Mouse (Mus musculus): ENCODE data around the gene Tmc3.

The Tmc3 gene

DNA sequence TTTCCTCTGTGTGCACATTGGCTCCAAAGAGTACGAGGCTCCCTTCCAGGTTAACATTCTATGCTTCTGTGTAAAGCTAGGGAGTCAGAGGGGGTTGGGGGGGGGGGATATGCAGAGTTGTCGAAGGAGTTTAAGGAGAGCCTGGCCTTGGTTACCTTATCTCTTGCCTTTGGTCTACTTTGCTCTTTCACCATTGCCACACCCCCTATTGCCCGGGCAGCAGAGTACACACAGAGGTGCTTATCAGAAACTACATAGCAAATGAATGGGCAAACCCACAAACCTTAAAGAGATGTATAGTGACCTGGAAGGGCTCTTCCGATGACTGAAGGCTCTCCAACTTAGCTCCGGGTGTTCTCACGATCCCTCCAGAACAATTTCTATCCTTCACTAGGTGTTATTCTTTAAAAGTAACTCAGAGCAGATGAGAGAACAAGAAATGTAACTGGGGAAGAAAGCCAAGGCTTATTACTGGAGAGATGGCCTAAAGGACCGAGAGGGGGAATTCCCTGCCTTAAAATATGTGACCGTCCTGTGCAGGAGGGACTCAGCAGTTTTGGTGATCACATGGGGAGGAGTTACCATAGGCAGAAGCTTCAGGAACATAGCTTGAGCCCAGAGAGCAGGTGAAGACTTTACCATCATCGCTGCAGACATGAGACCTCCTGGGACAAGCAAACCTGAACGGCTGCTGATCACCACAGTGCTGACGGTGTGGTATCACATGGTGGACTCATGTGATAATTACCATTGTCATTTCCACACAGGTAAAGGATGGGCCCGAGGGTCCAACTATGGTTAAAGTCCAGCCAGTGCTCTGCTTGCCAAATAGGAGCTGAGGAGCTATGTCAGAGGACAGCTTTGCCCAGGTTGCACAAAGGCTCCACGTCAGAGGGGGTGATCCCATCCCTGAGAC lies 14.5 kb downstream of the Tmc3 start:
- no peak for DNase-seq (ENCODE audit: low read depth, low spot score)

DNA sequence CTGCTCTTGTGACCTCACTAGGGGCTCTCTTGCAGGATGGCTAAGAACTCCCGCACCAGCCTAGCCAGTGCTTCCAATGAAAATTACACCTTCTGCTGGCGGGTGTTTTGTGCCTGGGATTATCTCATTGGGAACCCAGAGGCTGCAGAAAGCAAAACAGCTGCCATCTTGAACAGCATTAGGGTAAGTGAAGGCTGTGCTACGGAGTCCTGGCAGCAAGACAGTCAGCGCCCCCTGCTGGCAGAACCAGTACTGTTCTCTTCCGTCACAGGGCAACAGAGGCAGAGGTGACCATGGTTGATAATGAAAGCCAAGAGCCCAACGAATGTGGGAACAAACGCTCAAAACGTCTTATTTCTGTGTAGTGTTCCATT lies 15.2 kb downstream of the Tmc3 start:
- DNase-seq (ENCODE audit: low read depth, low spot score) = peak; percentile 67

DNA sequence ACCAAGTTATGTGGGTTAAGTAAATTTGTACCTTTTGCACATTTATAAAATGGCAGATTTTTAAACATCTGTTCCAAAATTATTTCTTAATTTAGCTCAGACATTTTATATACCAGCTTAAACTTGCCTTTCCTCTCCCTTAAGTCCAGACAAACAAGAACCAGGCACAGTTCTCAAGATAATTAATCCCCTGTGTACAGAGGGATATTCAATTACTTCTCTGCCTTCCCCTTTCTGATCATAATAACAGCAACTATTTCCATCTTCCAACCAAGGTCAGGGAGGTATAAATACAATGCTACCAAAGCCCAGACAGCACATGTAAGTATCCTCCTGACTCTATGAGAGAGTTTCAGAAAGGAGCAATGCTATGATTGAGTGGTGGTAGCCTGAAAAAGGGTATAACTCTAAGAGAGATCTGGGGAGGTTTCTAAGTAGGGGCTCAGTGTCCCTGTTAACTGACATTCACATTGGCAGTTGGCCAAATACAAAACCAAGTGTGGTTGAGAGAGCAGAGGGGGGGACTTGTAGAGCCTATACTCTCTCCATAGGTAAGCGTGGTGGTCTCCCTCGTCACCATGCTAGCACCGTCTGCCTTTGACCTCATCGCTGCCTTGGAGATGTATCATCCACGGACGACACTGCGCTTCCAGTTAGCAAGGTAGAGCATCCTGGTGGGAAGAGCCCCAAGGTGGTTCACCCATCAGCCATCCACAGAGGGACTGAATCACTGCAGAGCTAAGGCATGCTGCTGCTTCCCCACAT lies 19.6 kb downstream of the Tmc3 start:
- DNase-seq (ENCODE audit: low read depth, low spot score) = no peak

DNA sequence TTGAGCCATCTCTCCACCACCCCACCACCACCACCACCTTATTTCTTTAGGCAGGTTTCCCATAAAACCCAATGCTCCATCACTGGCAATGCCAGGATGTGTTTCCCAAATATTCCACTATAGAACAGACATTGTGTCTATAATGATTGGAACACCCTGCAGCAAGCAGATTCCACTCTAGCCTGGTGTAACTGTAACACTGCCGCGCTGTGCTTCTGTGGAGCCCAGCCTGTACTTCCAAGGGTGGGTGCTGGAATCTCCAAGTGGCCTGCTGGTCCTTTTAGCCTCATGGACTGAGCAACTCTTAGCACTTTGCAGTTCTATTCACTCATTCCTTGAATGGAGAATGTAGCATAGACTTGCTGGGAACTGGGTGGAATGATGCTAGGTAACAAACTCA lies 22.1 kb downstream of the Tmc3 start:
- DNase-seq (ENCODE audit: low read depth, low spot score) = no peak

DNA sequence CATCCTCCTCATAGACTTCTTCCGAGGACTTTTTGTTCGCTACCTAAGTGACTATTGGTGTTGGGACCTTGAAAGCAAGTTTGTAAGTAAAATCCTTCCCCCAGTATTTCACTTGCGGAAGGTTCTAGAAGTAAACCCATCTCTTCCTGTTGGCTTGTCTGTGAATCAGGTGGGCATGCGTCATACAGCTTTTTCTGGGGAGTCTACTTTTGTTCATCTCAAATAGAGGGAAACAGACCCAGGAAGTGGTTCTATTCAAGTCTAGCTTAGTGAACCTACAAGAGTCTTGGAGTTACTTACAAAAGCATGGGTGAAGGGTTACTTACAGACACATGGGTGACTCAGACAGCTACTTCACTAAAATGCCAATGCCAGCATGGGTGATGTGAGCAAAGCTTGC lies 25.2 kb downstream of the Tmc3 start:
- DNase-seq (ENCODE audit: low read depth, low spot score) = no peak

DNA sequence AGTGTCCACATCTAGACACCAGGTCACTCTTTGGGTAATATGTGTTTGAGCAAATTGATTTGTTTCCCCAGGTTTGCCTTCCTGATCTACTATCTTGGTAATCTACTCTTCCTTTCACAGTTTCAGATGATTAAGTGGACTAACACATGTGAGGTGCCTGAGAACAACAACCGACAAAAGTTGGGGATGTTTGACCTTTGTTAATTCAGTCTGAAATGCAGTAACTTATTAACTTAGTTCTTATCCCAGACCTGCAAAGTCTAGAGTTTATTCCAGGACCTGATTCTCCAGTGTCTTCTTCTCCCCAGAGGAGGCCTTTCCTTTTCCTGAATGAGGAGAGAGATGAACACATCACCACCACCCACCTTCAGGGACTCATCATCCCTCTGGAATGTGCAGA lies 27.2 kb downstream of the Tmc3 start:
- no peak for DNase-seq (ENCODE audit: low read depth, low spot score)

DNA sequence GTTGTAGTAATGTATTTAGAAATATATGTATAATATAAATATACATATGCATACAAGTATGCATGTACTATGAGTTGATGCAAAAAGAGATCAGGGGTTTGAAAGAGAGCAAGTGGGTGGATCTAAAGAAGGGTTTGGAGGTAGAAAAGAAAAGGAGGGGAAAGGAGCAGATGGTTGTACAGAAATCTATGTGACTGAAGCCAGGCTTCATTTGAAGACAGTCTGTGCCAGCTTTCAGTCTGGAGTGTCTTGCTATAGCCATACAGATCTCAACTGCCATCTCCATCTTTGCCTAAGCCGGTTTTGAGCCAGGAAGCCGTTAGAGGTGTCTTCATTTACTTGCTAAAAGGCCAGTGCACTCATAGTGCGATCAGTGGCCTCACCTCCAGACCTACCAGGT lies 30.5 kb downstream of the Tmc3 start:
- DNase-seq (ENCODE audit: low read depth, low spot score) = no peak

DNA sequence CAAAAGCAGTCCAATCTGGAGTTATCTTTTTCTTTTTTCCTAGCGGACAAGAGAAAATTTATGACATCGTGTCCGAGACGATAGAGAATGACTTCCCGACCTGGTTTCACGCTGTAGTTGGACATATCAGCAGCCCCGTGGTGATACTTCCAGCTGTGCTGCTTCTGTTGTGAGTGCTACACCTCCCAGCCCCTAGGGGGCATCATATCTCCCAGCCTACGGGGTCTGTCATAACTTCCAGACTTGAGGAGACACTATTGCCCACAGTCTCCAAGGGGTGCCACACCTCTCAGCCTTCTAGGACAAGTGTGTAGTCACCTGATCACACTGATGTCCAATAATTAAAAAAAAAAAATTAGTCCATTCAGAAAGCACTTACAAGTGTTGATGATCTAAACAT lies 31.1 kb downstream of the Tmc3 start:
- DNase-seq (ENCODE audit: low read depth, low spot score) = no peak

DNA sequence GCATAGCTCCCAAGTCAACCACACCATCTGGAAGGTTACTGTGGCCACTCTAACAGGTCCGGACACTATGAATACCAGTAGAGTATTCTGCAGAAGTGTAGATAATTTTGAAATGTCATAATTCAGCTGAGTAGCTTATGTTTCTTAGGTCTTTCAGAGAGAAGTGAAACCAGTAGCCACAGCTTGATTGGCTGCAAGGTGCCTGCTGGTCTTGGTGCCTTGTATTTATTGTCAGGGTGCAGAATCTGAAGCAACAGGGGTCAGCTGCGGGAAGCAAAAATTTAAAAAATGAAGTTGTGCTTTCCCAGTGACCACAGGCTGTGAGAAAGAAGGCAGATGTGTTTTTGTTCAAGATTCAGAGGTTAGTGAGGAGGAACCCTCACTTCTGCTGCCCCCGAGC lies 31.5 kb downstream of the Tmc3 start:
- DNase-seq (ENCODE audit: low read depth, low spot score) = peak; percentile 81

DNA sequence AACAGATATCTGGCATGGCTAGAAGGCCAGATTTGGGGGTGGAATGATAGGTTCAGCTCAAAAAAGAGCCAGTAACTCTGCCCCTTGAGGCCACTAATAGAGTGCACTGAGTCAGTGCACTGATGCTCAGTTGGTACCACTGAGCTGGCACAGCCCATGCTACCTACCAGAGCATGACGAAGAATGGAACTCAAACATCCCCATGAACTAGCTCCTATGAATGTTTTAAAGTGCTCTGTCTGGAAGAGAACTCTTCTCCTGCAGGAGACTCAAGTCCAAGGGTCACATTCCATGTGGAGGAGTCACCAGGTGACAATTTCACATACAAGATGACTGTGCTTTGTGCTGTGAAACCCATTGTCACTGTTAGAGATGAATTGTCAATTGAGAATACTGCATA lies 34.0 kb downstream of the Tmc3 start:
- peak; percentile 16 for DNase-seq (ENCODE audit: low read depth, low spot score)

DNA sequence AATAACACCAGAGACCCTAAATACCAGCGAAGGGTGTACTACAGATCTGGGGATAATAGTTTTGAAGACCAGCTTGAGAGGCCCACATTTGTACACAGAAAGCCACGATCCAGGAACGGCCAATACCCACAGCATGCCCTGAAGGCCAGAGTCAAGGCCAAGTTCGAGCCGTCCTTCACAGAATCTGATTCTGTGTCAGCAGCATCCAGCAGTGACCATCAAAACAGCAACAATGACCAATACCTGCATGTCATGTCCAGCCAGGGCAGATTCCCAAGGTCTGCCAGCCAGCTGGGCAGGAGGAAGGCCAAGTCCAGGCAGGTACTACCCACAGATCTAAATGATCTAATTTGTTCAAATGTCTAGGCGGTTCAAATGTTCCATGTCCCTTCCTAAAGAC lies 37.9 kb downstream of the Tmc3 start:
- DNase-seq (ENCODE audit: low read depth, low spot score) = no peak

DNA sequence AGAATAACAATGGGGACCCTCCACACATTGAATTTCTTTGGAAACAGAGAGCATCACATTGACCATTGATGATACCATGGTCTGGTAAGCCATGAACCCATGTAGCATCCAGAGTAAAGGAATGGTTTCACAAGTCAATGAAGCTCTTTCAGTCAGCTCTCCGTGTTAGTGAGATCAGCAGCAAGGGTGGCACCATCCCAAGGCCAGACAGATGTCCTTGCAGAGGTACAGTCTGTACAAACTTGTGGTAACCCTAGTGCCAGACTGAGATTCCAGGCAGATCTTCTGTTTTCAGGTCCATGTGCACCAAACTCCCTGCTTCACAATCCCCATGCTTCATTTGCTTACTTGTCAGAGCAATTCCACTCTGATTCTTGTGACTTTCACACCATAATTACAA lies 39.3 kb downstream of the Tmc3 start:
- no peak for DNase-seq (ENCODE audit: low read depth, low spot score)

DNA sequence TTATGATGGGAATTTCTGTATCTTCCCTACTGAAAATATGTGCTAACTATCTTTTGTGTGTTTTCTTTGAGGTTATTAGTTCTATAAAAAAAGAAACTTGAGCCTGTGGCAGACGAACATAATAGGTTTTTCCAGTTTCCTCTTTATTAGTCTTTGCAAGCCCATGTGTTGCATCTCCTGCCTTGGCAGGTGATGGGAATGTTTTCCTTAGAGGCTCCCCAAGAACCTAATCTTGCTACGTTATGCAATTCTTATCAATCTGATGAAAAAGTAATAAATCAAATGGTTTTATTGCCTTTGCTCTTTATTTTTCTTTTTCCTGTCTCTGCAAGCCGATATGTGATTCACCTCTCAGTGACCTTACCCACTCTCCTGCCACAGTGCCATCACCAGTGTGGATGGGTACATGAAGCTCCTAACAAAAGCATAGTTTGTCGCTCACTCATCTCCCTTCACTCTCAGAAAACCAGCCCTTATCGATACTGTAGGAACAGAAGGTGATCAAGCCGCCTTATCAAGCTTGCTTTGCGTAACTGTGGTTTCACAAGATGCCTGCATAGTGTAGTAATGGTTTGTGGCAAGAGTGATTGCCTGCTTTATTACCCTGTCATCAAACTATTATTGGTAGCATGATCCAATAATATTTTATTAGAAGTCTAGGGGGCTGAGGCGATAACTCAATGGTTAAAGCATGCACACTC lies 42.0 kb downstream of the Tmc3 start:
- no peak for DNase-seq (ENCODE audit: low read depth, low spot score)

DNA sequence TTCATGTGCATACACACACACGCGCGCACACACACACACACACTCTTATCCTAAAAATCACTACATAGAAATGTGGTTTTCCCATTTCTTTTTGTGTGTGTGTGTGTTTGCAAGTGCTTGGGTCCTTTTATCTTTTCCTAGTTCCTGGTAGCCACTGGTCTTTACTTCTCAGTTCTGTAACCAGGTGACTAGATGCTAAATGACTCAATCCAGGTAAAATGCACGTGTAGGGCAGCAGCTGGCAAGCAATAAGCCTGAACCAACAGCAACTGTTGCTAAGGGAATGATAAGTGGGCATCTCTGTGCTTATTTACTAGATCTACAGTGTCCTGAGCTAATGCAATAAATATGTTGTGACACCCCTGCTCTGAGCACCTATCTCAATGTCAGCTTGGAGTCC lies 42.6 kb downstream of the Tmc3 start:
- no peak for DNase-seq (ENCODE audit: low read depth, low spot score)

DNA sequence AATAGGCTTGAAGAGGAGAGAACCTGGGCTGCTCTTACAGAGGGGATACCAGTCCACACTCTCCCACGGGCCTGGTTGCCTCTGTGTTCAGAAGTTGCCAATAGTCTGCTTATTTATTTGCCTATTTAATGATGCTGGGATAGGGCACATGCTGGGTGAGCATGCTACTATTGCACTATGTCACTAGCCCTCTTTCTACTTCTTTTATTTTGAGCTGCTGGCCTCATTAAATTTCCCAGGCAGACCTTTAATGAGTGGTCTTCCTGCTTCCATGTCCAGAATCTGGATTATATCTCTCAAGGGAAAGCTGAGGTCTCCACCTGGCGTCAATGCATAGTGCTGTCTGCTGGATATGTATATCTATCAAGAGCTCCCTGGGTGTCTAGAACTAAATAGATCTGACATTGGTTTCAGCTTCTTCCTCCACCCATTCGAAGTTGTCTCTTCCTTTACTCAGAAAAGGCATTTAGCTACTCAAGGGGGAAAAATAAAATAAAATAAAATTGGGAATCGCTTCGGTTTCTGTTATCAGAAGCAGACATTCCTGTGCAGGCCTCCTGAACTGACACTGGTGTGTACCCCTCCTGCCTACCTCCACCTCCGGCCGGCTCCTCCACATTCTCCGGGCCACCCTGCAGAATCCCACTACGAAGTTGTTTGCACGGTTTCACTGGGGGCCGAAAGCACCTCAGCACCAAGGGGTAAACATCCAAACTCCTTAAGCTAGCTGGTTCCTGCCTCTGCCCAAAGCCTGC lies 46.5 kb downstream of the Tmc3 start:
- no peak for DNase-seq (ENCODE audit: low read depth, low spot score)

DNA sequence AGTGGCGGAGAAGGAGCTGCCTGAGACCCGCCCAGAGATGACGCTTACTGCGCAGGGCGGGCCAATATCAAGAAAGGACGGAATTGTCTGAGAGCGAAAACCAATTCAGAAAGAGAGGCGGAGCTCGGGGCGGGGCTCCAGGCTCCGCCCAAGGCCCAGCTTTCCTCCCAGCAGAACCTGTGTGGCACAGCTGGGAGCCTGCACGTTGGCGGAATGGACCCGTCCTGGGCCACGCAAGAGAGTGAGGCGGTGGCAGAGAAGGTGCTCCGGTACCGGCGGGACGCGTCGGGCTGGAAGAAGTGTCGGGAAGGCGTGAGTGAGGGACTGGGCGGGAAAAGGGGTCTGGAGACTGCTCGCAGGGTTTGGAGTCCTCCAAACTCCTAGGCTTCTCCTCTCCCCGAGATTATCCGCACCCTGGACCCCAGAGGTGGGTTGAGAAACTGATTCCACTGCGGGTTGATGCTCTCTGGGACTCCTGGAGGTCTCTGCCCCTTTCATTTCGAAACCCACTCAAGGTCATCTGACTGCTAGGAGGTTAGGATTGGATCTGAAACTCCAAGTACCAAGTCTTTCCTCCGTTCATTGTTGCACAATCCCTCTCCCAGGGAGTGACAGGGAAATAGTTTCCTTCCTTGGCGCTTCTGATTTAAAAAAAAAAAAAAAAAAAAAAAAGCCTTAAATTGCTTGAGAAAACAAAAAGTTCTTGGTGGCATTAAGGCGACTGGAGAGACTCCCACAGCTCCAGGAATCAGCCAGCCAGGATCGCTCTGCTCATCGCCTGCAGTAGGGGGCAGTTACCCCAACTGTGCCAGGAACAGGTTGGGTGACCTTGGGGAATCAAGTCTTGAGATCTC lies 47.3 kb downstream of the Tmc3 start, which contains the start of gene Stard5:
Stard5 (plus strand) TSS at position 132 of the 854 bp plus-strand sequence.
- peak; percentile 95 for DNase-seq (ENCODE audit: low read depth, low spot score)

DNA sequence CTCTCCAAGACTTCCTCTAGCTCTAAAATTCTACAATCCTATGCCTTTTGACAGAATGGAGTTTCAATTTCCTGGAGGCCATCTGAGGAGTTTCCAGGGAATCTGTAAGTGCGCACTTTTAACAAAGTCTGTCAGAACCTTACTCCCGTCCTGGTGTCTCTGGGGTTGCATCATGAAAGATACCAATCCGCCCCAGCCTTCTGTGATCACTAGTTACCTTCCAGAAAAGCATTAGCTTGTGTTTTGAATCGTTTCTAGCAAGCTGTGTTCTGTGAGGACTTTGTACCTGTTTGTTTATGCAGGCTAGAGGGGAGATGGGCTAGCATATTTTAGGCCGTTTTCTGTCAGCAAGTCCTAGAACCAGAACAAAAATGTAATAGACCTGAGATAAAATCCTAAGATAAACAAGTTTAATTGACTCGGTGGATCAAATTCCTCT lies 48.0 kb downstream of the Tmc3 start:
- DNase-seq (ENCODE audit: low read depth, low spot score) = no peak

DNA sequence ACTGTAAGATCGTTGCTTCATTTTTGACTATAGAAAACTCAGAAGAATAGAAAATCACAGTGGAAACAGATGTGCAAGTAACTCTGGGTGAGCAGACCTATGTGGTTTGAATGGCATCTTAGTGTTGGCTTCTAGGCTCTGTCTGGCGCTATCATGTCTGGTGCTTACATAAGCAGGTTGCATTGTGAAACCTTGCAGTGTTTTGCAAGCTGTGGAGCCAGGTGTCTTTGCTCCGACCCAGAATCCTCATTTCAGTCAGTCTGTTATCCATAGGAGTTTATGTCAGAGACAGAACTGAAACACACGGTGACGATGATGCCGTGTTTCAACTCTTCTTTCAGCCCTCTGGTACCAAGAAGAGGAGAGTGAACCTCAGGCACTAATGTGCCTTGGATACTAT lies 49.1 kb downstream of the Tmc3 start:
- DNase-seq (ENCODE audit: low read depth, low spot score) = no peak

DNA sequence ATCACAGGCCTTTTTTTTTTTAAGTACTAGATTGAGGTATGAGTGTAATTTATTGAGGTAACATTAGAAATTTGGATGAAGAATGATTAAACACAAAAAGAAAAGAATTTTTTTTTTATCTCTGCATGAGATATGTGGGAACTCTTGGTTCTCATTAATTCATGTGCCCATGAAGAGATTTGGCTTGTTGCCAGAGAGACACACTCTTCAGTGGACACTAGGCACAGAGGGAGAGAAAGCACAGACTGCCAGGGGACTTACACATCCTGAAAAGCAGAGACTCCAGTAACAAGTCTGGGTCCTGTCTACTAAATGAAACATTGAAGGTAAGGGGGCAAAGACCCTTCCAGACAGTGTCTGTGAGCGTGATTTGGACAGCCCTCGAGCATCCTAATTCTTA lies 51.0 kb downstream of the Tmc3 start:
- DNase-seq (ENCODE audit: low read depth, low spot score) = no peak

DNA sequence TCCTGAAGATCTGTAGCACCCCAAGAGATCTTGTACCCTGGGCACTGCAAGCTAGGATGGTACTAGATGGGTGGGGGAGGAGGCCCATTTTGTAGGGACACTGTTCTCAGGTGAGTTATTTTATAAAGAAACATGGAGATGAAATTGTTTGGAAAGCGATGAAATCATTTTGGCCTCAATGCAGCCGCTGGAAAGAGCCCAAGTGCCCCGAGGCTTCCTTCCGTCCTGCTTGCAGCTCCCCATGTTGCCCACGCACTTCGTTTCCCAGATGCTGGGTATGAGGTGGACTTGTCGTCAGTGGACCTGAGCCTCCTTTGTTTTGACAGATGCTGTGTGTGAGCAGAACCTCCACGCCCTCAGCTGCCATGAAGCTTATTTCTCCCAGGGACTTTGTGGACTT lies 51.7 kb downstream of the Tmc3 start:
- DNase-seq (ENCODE audit: low read depth, low spot score) = no peak

Data from A20 (cell line).